Mouse (Mus musculus) liver, embryonic 14.5 days (tissue): ENCODE data around the gene Abcc1.
A peak's percentile ranks its signal among the peaks of the same experiment; 100 is the strongest.

ENCODE experiments used
- CTCF ChIP-seq: IDR thresholded peaks from 2 replicates; pipeline ENCODE4 v1.5.1; 2016; ENCODE audit warnings: antibody characterized with exemption, low read depth, control low read depth
- EP300 ChIP-seq: IDR thresholded peaks from 2 replicates; pipeline ENCODE4 v1.6.1; 2016; ENCODE audit warnings: antibody characterized with exemption, low read depth

DNA sequence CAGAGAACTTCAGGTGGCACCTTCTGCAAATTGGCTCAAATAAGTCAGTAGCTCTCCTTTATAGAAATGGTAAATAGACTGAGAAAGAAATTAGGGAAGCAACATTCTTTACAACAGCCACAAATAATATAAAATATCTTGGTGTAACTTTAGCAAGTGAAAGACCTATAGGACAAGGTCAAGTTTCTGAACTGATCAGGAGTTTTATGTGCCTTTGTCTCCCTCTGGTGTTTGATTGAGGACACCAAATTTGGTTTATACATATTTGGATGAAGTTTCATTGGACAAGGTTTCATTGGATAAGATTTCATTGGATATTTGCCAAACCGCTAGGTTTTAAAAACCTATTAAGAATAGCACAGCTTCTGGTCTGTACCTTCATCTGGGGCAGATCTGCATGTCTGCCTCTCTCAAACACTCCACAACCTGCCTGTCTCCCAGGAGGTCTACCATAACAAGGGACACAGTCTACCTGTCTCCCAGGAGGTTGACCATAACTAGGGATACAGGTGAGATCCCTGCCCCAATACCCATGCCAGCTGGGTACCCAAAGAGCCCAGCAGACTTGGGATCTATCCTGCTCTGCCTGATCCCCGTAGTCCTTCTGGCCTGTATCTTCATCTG lies 132.2 kb downstream of the Abcc1 start:
- TF ChIP-seq CTCF: peak; percentile 18; the same call in 1 of the 2 replicates
- TF ChIP-seq EP300: no peak
